Mouse (Mus musculus) embryonic fibroblast, embryonic 13.5 days (primary cell): ENCODE results near the gene 1700022I11Rik. TPM values are rescaled to one million over a fixed set of nuclear protein-coding genes. Genes with fewer than 3 reads are reported as not detected.

ENCODE experiments used
- H3K27ac ChIP-seq: 2 replicates; pipeline ENCODE4 v1.5.1; 2012; ENCODE audit warnings: low read length, control low read depth, inconsistent platforms; ENCODE audit not compliant: insufficient read depth
- H3K4me1 ChIP-seq: 2 replicates; pipeline ENCODE4 v1.6.1; 2011; ENCODE audit warnings: low read length; ENCODE audit not compliant: control insufficient read depth, insufficient read depth
- H3K4me3 ChIP-seq: 2 replicates; pipeline ENCODE4 v1.5.1; 2011; ENCODE audit warnings: mild to moderate bottlenecking, control low read depth, low read length; ENCODE audit not compliant: insufficient read depth
- CTCF ChIP-seq: IDR thresholded peaks from 2 replicates; pipeline ENCODE4 v1.5.1; 2011; ENCODE audit warnings: mild to moderate bottlenecking, control low read depth, low read length, moderate library complexity, borderline replicate concordance; ENCODE audit not compliant: insufficient read depth
- POLR2A ChIP-seq: IDR thresholded peaks from 2 replicates; pipeline ENCODE4 v1.6.1; 2011; ENCODE audit warnings: low read depth, mild to moderate bottlenecking, control low read depth, low read length, moderate library complexity
- polyA plus RNA-seq: library from polyadenylated mRNA; stranded (reverse); fragments of >200 nt; gene quantifications from 2 replicates; pipeline ENCODE4 v1.2.4, GENCODE M21; 2011; ENCODE audit warnings: low read depth; ENCODE audit not compliant: missing spikeins, insufficient read length

The 1700022I11Rik gene
- polyA plus RNA-seq, 1 experiment = not detected

DNA sequence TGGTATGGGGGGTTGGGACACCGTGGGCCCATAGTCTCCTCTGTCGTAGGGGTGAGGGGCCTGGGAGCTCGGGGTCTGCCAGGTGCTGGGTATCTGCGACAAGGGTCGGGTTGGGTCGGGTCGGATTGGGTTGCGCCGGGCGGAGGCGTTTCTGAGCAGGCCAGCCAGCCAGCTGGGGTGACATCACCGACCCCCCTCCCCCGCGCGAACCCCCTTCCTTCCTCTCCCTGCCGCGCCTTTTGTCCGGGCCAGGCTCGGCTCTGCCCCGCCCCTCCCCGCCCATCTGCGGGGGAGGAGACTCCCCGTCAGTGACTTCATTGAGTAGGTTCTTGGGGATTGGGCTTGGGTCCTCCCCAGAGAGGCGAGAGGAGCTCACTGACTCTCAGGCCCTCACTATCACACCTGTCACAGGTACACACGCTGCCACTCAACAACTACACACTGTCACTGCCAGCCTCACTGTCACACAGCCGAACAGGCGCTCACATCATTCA lies 19.3 kb upstream of the 1700022I11Rik start:
- TF ChIP-seq POLR2A (peak; percentile 74), CTCF (no peak)
- peak overlapping the region; percentile 68 for H3K27ac ChIP-seq
- H3K4me1 ChIP-seq = peaks cover 19% of the 10 kb centered on the region
- peak overlapping the region; percentile 58 for H3K4me3 ChIP-seq

DNA sequence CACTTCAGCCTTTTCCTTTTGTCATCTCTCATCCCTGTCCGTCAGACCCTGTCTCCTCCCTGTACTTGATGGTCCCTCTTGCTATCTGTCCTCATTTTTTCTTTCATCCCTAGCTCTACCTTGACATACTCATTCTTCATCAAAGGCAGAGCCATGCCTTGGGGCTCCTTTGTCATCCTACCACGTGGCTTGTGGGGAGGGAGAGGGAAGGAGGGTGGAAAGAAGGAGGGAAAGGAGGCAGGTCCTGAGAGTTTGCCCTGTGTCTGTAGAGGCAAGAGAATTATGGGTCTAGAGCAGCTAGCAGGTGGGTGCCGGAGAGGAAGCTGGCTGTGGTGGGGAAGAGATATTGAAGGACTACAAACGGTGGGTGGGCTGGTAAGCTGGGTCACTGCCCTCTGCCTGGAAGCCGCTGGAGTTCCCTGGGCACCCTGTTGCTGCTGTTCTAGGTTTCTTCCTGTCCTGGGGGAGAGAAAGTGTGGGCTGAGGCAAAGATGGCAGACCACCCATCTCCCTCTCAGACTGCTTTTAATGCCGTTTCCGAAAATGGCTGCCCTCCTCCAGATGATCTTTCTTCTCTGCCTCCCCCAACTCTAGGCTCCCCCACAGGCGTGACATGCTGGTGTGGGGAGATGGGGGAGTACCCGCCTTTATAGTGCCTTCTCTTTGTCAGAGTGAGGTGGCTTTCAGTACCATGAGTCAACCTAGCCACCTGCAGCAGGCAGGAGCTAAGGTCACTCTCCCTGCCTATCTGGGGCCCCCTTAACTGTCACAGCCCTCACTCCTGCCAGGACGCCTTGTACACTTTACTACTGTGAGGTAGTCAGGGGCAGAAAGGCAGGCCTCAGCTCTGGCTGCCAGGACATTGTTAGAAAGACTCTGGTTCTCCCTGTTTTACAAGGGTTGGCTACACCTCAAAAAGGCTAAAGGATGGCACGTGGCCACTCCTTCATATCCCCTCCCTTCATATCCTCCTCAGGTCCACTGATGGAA lies 17.9 kb upstream of the 1700022I11Rik start:
- H3K27ac ChIP-seq = peak overlapping the region; percentile 43; the same call in 1 of the 2 replicates
- H3K4me3 ChIP-seq = peak overlapping the region; percentile 49
- TF ChIP-seq POLR2A = 0 out of 2 replicates have a peak, but pooled peaks have one; percentile 8
- no peak for TF ChIP-seq CTCF
- peaks cover 19% of the 10 kb centered on the region for H3K4me1 ChIP-seq

DNA sequence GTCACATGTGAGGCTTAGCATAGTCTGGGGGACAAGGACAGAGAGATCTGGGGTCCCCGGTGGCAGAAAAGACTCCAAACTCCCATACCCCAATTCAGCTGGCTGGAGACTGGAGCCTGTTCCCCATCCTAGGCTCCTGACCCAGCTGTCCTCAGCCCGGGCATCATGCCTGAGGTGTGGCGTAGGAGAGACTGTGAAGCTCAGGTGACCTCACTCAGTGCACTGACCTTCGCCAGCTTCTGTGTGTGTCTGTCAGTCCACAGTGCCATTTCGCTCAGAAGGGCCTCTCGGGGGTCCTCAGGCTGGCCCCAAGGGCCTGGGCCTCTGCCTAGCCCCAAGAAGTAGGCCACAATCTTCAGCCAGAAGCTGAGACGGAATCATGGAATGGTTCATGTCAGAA lies 16.8 kb upstream of the 1700022I11Rik start:
- H3K4me1 ChIP-seq = peaks cover 19% of the 10 kb centered on the region
- TF ChIP-seq POLR2A (no peak), CTCF (no peak)
- H3K27ac ChIP-seq = peak overlapping the region; percentile 43
- no peak overlapping the region for H3K4me3 ChIP-seq

DNA sequence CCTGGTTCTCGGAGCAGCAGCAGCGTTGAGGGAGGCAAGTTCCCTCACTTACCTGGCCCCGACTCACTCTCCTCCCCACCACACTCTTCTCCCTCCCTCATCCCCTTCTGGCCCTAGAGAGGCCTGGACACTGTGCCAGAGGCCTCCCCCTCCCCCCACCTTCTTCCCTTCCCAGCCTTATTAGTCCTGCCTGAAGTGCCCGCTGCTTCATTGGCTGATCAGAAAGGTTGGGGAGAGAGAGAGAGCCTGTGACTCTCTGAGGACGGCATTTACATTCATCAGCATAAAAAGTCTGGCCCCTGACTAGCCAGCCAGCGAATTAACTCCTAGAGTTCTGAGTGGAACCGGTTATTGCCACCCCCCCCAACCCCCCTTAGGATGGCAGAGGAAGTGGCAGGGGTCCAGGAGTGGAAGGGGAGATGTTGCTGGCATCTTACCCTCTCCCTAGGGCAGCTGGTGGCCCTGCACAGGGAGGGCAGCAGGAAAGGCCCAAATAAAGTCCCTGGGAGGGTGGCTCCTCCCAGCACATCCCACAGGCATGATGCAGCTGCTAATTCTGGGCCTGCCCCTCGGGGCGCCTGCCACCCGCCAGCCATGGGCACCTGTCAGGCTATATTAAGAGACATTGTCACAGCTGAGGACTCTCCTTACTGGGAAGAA lies 15.8 kb upstream of the 1700022I11Rik start:
- Histone ChIP-seq H3K4me1 (peaks cover 19% of the 10 kb centered on the region), H3K4me3 (no peak overlapping the region), H3K27ac (peak overlapping the region; percentile 69)
- TF ChIP-seq CTCF = no peak
- no peak for TF ChIP-seq POLR2A

DNA sequence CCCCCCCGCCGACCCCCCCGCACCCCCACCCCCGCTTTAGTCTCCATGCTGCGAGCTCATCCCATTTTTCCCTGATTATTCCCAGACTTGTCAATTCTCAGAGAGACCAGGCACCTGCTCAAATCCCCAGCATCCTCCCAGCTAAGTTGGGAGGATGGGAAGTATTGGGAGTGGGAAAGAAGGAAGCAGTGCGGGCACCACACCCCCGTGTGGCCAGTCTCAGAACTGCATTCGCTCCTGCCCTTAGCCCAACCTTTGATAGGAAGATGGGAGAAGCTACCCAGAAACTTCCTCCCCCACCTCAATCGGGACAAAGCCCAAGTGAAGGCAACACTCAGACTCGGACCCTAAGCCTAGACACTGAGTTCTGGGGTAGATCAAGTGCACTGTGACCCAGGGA lies 15.1 kb upstream of the 1700022I11Rik start:
- no peak for TF ChIP-seq POLR2A
- TF ChIP-seq CTCF = peak; percentile 78; the same call in 1 of the 2 replicates
- Histone ChIP-seq H3K27ac (no peak overlapping the region), H3K4me1 (peaks cover 17% of the 10 kb centered on the region), H3K4me3 (no peak overlapping the region)

DNA sequence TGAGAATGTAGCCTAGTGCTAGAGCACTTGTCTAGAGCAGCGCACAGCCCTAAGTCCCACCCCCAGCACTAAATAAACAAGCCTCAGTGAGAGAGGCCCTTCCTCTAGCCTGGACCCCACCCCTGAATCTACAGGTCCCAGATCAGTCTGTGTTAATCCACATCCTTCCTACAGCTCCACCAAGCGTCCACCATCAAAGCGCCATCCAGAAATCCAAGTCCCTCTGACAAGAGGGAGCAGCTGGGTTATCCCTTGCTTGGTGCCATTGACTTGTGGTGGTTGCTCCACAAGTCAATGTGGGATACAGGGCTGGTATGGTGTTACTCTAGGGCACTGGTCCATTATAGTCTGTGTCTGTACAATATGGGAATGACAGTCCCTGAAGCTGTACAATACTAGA lies 14.2 kb upstream of the 1700022I11Rik start:
- peaks cover 17% of the 10 kb centered on the region for H3K4me1 ChIP-seq
- H3K4me3 ChIP-seq = no peak overlapping the region
- no peak overlapping the region for H3K27ac ChIP-seq
- TF ChIP-seq POLR2A (no peak), CTCF (no peak)

DNA sequence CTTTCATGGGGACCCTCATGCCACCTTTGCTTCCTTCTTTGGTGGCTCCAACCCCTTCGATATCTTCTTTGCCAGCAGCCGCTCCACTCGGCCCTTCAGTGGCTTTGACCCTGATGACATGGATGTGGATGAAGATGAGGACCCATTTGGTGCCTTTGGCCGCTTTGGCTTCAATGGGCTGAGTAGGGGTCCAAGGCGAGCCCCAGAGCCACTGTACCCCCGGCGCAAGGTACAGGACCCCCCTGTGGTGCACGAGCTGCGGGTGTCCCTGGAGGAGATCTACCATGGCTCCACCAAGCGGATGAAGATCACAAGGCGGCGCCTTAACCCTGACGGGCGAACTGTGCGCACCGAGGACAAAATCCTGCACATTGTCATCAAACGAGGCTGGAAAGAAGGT lies 12.8 kb upstream of the 1700022I11Rik start:
- no peak overlapping the region for H3K27ac ChIP-seq
- TF ChIP-seq CTCF (no peak), POLR2A (no peak)
- peaks cover 11% of the 10 kb centered on the region for H3K4me1 ChIP-seq

DNA sequence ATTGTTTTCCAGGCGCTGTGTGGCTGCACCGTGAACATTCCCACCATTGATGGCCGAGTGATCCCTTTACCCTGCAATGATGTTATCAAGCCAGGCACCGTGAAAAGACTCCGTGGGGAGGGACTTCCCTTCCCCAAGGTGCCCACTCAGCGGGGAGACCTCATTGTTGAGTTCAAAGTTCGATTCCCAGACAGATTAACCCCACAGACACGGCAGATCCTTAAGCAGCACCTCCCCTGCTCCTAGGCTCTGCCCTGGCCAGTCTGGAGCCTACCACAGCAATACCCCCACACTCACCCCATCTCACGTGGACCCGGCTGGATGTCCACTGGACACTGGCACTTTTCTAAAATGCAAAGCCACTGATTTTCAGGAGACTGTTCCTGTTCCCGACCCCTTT lies 12.1 kb upstream of the 1700022I11Rik start:
- peaks cover 5% of the 10 kb centered on the region; the same call in 1 of the 2 replicates for H3K4me1 ChIP-seq
- TF ChIP-seq CTCF (no peak), POLR2A (no peak)

More for the DNA sequence above, 12.8 kb upstream of the 1700022I11Rik start:
- H3K4me3 ChIP-seq = no peak overlapping the region

DNA sequence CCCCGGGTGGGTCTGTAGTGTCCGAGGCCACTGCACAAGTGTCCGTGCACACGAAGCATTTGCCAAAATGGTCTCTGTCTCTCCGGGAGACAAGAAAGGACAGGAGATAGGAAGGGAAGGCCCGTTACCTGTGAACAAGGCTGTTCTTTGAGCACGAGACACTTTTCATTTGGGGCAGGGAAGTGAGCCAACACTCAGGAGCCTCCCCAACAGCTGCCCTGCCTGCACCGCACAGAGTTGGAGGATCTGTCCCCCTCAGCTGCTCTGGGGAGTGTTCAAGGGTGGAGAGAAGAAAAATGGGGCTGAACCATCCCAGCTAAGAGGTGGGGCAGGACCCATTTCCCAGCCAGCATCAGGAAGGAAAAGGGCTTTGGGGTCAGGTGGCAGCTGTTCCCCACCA lies 11.4 kb upstream of the 1700022I11Rik start:
- TF ChIP-seq POLR2A (no peak), CTCF (no peak)
- H3K4me1 ChIP-seq = peaks cover 4% of the 10 kb centered on the region; the same call in 1 of the 2 replicates
- no peak overlapping the region for H3K27ac ChIP-seq
- no peak overlapping the region for H3K4me3 ChIP-seq

More for the DNA sequence above, 12.1 kb upstream of the 1700022I11Rik start:
- no peak overlapping the region for H3K4me3 ChIP-seq
- H3K27ac ChIP-seq = no peak overlapping the region

DNA sequence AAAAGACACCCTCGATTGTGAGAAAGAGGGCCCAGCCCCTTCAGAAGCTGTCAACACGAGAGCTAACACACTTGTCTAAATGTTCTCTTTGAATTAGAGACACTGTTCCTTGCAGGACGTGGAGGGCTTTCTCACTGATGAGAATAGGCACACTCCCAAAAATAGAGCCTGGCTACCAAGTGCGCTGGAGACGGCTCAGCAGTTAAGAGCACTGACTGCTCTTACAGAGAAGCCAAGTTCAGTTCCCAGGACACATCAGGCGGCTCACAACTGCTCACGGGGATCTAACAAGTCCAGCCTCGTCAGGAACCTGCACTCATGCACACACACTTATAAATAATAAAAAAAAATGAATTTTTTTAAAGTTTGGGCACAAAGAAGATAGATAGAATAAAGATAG lies 10.5 kb upstream of the 1700022I11Rik start:
- TF ChIP-seq POLR2A = no peak
- no peak for TF ChIP-seq CTCF
- Histone ChIP-seq H3K27ac (no peak overlapping the region), H3K4me1 (peaks cover under 1% of the 10 kb centered on the region; the same call in 1 of the 2 replicates)

More for the DNA sequence above, 10.5 kb upstream of the 1700022I11Rik start:
- no peak overlapping the region for H3K4me3 ChIP-seq
